Comparison of ENCODE assay signal across 19 mouse cellular contexts in the genomic region with DNA sequence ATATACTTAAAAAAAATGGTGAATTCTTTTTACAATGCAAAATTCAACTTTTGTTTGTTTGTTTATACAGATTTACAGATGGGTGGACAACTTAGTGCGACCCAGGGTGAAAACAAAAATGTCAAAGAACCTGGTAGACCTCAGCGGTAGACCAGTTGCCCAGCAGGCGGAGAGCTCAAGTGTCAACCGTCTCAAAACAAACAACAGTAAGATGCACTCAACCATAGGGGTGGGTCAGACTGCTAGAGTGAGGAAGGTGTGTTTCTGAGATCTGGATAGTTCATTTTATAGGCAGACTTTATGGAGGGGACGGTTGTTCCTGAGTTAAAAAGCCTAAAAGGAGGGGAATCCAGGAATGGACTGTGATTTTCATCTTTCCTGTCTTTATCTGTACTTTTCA. TPM values are rescaled to one million over a fixed set of nuclear protein-coding genes. Genes with fewer than 3 reads are reported as not detected.
"Had no signal": no experiment of that assay in that cellular context is flagged by ENCODE, and none has a peak within 500 bp of the region (broad histone marks: within the 10 kb centered on the region; RNA-seq: fewer than 3 reads in every experiment).

No protein-coding gene starts in this region.

- H3K4me2 ChIP-seq: lung, embryonic 15.5 days; midbrain, embryonic 11.5 days; midbrain, embryonic 13.5 days; midbrain, embryonic 15.5 days; neural tube, embryonic 12.5 days; stomach, embryonic 15.5 days had no signal

- ATAC-seq: lung, postnatal 0 days; midbrain, embryonic 13.5 days; midbrain, embryonic 15.5 days had no signal

- H3K36me3 ChIP-seq: lung, embryonic 15.5 days; neural tube, embryonic 12.5 days; stomach, embryonic 15.5 days had no signal

- H3K4me1 ChIP-seq: lung, embryonic 15.5 days; megakaryocyte, embryonic 14.5 days; midbrain, embryonic 13.5 days; midbrain, embryonic 15.5 days; stomach, embryonic 15.5 days had no signal

- H3K27me3 ChIP-seq: lung, embryonic 15.5 days; megakaryocyte, embryonic 14.5 days; midbrain, embryonic 13.5 days; midbrain, embryonic 15.5 days; neural tube, embryonic 12.5 days; stomach, embryonic 15.5 days had no signal

- H3K27ac ChIP-seq: lung, embryonic 15.5 days; macrophage; midbrain, embryonic 13.5 days; midbrain, embryonic 15.5 days; neural tube, embryonic 12.5 days; stomach, embryonic 15.5 days; stomach, postnatal 0 days had no signal

- H3K9me3 ChIP-seq: lung, embryonic 15.5 days; megakaryocyte, embryonic 14.5 days; midbrain, embryonic 13.5 days; midbrain, embryonic 15.5 days; neural tube, embryonic 12.5 days; stomach, embryonic 15.5 days had no signal

- H3K4me3 ChIP-seq: lung, embryonic 15.5 days; megakaryocyte, embryonic 14.5 days; midbrain, embryonic 13.5 days; midbrain, embryonic 15.5 days; neural tube, embryonic 12.5 days; stomach, embryonic 15.5 days had no signal

- H3K9ac ChIP-seq: lung, embryonic 15.5 days; midbrain, embryonic 13.5 days; midbrain, embryonic 15.5 days; neural tube, embryonic 12.5 days; stomach, embryonic 15.5 days had no signal

- DNase-seq: lung, adult 2 months; lung, postnatal 14 days; lung, postnatal 36 days; right cerebral cortex, postnatal 14 days; thymus, adult 2 months; thymus, postnatal 25 days; thymus, postnatal 4 days had no signal

RNA-seq across cellular contexts. Expression of a gene that starts 29.3 kb away (rescaled TPM):
- polyA plus RNA-seq: lung, adult 2 months; lung, postnatal 0 days; macrophage; midbrain, embryonic 11.5 days; neural tube, embryonic 12.5 days; neural tube, embryonic 14.5 days; spleen, adult 2 months; thymus, adult 2 months had no signal
